Mouse (Mus musculus) lung, adult 2 months (tissue): ENCODE measurements around the gene Olfr826.

Experiments used
- CTCF ChIP-seq: fragments of 200-500 bp; IDR thresholded peaks from 2 replicates; pipeline ENCODE4 v1.5.1; 2011; ENCODE audit warnings: mild to moderate bottlenecking, low read length, control low read depth; ENCODE audit not compliant: insufficient read depth
- POLR2A ChIP-seq: fragments of 200-500 bp; IDR thresholded peaks from 2 replicates; pipeline ENCODE4 v1.6.1; 2011; ENCODE audit warnings: low read depth, mild to moderate bottlenecking, control low read depth, low read length, borderline replicate concordance; ENCODE audit errors: extremely low read depth

DNA sequence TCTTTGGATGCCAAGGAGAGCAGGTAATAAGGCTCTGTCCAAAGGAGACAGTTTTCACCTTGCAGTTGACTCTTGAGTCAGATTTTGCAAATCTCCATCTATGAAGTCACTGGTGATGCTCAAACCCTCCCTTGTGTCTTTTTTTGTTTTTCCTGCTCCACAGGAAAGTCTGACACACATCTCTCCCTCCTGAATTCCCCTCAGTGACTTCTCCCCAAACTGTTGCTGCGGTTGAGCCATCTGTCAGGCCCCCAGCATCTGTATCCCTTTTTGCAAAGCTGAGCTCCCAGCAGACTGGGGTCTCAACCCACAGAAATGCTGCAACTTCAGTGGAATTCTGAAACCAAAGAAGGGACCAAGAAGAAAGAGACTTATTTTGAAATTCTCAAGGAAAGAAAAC, 48.1 kb upstream of the Olfr826 start:
- TF ChIP-seq CTCF = no peak
- TF ChIP-seq POLR2A = no peak
